Mouse (Mus musculus) embryo, embryonic 11.5 days (tissue): Measurements from ENCODE around the gene Tmem186.

Source experiments
- DNase-seq: peaks from one replicate; pipeline ENCODE4 v3.0.0-alpha.2; 2012; ENCODE audit warnings: low read depth, low spot score

Gene Tmem186

DNA sequence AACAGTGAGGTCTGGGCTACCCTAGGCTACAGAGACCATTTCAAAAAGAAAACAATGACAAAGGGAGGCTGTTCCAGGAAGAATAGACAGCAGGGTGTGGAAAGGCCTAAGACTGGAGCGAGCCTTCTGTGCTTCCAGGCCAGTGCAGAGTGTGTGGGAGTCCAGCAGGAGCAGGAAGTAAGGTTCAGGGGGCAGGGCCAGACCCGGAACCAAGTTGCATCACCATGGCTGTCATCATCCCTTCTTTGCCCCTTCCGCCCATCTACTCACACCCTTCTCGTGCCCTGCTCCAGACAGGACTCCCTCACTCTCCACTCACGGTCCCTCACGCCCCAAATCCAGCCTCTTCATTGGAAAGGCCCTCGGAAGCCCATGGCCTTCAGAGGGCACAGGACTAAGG lies 29.7 kb upstream of the Tmem186 start:
- no peak for DNase-seq

DNA sequence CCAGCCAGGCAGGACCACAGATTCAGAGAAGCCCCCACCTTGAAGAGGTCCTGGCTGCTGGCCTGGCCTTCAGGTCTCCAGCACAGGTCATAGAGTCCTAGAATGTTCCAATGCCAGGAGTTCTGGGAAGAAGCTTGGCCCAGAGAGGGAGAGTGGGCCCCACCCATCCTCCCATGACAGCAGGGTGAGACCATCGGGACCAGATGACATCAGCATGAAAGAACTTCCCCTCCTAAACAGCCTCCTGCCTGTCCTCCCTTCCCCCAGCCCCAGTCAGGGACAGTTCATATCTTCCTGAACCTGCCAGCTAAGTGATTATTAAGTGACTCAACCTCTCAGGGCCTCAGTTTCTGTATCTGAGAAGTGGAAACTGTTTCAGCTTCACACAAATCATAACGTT lies 28.9 kb upstream of the Tmem186 start:
- DNase-seq = no peak

DNA sequence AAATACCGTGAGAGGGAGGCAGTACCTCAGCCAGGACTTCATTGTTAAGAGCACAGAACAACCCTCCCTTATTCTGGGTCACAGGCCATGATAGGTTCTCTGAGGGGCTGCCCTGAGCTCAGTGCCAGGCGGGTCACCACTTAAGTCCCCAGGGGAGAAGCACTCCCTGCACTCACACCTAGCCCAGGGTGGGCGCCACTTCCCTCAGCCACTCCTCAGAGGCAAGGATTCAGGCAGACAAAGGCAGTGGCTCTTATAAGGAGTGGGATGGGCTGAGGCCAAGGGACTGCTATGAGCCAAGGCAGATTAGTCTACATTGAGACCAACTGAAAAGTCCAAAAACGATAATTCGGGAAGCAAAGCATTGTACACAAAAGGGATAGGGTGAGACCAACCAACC lies 27.9 kb upstream of the Tmem186 start:
- DNase-seq = no peak

DNA sequence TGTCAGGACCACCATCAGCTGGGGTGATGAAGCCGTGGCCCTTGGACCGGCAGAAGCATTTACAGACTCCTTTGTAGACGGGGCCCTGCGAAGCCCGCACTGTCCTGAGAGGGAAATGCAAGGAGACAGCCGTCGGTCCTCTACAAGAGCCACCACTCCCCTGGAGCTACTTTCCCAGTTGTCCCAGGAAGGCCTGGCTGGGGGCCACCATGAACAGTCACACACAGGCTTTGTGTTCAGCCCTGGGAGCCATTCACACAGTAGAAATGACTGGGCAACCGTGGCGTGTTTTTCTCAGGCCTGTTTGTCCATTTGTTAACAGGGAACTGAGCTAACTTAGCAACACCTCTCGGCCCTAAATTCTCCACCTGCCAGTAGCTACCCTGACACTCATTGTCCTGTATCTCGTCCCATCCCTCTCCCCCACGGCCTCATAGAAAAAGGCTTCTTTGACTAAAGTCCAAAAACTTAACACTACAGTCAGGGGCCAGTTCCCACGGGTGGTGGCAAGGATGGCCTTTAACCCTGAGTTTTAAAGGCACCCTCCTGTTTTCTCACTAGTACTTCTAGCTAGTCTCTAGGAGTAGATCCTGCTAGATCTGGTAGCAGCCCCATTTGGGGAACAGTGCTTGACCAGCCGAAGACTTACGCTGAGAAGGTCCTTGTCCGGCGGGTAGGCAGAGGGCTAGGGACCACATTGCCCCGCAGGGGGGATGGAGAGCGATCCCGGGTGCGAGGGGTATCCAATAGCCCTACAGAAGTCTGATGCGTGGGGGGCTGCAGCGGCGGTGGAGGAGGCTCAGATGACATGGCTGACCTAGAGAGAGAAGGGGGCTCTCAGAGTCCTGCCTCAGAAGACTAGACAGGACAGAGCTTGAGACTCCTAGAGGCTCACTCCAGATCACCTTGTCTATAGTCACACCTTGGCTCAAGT lies 26.4 kb upstream of the Tmem186 start:
- DNase-seq = no peak

DNA sequence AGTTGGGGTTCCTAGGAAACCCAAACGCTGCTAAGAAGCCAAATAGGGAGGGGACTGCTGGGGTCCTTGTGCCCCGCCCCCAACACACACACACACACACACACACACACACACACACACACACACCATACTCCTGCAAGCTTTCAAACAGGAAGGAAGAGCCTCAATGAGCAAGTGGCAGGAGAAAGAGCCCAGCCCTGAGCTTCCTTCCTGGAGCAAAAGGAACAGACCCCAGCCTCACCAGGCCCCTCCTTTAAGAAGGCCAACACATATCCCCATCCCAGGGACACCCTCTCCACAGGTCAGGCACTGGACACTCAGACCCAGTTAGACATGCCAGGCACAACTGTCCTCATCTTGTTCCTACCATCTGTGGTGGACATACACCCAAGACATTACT lies 25.5 kb upstream of the Tmem186 start:
- no peak for DNase-seq

DNA sequence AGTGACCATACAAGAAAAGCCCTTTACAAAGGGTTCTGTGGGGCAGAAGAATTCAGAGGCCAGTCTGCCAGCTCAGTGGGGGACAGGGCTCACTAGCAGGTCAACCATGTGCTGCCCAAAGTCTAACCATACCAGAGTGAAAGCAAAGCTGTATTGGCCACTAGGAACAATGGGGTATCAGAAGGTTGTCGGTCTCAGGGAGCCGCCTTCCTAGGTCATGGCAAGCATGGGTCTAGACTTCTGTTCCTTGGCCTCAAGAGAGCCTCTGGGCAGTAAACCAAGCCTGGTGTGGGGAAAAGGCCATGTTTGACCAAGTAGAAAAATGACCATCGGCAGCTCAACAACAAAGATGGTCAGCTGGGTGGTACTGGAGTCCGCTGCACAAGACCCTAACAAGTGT lies 21.3 kb upstream of the Tmem186 start:
- DNase-seq = no peak

DNA sequence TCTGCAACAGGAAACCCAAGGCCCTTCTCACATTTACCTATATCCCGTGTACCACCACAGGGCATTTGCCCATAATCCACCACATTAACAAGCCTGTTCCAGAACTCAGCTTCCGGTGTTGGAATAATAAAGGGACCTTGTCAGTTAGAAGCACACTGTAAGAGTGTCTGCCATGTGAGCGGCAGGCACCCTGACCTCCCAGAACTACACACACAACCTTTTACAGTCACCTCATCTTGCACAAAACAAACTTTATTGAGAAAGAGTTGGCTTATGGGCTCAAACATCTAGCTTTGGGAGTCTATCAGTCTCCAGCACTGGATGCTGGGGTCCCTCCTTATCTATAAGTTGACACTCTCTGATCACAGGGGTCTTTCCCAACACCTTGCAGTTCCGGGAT lies 20.8 kb upstream of the Tmem186 start:
- DNase-seq = no peak

DNA sequence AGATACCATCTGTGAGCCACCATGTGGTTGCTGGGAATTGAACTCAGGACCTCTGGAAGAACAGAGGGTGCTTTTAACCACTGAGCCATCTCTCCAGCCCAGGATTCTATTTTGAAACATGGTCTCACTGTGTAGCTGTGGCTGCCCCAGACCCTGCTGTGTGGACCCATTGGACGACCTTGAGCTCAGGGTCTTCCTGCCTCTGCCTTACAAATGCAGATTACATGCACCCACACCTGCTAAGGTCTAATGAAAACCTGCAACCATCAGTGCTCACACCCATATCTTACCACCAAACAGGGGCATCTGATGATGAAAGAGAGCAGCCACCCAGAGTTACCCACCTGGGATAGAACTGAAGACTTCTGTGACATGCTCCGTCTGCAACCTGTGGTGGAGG lies 18.7 kb upstream of the Tmem186 start:
- DNase-seq = no peak

DNA sequence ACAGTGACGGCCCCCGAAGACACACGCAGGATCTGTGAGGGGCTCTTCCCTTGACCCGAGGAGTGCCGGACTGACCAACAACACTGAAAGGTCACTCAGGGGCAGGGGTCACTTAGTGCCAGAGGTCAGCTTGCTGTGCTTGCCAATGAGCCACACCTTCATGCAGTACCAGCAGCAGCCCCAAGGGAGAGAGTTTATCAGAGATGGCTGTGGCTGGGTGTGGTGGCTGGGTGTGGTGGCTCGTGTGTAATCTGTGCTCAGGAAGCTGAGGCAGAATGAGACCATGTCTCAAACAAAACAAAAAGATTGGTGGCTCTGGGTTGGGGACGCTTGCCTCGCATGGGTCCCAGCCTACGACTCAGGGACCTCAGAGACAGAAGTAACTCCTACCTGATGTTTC lies 18.1 kb upstream of the Tmem186 start:
- DNase-seq = no peak

DNA sequence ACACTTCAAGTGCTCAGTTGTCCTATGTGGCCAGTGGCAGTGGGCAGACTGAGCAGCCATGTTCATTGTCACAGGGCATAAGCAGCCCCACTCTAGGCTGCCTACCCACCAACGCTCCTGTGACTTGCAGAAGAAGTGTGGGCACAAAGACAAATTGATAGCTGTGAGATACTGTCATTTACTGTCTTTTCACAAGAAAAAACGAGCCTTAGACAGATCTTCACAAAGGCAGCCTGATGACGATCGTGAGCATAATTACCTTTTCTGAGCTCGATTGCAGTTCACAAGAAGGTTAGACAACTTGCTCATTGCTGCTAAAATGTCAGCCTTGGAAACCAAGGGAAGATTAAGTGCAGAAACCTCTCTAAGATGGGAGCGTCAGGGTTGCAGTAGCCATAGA lies 17.6 kb upstream of the Tmem186 start:
- no peak for DNase-seq

DNA sequence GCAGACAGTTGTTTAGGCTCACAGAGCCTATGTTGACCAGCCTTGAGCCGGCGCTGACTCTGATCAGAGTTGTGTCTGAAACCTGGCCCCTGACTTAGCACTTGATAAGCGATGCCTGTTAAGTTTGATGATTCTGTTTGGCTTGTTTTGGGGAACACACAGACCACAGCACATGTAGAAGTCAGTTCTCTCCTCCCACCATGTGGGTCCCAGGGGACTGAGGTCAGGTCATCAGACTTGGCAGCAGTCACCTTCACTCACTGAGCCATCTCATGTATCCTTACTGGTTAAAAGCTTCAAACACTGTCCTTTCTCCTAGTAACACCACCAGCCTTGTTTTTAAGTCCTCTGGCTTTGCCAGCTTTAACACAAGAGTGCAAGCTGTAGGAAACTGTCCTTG lies 12.5 kb upstream of the Tmem186 start:
- DNase-seq = no peak

DNA sequence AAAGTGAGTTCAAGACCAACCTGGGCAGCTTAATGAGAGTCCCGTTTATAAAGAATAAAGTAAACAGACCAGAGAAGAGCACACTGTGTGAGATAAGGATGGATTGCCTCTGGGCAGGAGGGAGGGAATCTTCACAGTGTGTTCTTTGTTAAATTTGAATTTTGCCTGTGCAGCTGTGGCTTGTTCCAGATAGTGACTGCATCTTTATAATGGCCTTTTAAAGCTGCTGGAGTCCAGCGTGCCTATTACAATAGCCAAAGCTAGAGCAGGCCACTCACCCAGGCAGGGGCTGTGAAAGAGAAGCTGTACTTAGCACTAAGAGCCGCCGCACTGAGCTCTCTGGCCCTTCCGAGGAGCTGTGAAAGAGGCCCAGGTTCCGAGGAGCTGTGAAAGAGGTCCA lies 8.0 kb upstream of the Tmem186 start:
- DNase-seq = no peak

DNA sequence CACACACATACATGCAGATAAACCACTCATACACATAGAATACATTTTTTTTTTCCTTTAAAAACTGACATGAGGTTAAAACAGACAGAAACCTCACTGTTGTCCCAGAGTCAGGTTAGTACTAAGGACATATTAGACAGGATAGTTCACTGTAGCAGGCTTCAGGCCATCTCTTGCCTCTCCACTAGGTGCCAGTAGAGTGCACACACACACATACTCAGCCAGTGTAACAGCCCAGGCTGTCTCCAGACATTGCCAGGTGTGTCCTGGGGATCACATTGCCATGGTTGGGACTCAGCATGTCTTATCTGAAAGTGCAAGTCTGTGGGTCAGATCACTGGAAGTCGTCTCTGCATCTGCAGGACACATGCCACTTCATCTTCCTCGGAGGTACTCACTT lies 6.3 kb upstream of the Tmem186 start:
- no peak for DNase-seq

DNA sequence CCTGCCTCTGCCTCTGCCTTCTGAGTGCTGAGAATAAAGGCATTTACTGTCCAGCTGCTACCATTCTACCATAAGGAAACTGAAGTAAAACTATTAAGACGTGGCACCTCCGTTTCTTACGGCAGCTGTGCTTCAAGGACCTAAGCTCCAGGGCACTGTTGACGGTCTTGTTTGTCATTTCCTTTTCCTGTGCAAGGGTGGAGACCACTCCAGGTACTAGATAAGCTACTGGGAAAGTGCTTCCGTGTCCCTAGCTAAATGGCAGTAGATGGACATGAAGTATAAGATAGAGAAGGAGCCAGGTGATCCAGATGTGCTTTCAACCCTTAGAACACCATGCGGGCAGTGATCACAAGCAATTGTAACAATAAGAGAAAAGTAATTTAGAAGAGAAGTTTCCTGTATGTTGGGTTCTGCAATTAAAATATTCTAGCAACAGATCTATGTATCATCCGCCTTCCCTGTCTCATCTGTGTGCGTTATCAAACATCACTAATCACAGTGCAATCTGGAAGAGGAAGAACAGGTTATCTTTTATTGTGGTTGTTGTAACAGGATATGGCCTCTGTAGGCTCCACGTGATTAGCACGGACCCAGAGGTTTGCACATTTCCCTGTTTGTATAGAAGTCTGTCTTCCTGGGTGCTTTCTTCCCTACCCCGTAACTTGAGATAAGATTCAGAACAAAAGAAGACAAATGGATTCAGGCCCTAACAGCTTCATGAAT lies 2.1 kb upstream of the Tmem186 start:
- no peak for DNase-seq

DNA sequence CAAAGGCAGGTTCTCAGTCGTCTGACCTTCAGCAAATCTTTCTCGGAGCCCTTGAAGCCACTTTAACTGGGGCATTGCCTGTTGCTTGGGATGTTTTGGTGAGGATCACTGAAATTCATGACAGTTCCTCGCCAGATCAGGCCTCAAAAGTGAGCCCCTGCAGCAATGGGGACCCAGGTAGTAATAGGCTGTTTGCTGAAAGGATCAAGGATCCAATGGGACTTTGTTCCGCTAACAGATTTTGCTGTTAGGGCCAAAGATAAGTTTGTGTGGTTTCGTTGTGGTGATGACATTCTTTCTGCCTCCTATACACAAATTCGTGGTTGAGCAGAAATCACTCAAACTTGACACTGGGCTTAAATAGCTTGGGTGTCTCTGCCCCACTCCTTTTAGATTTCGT lies 619 bp upstream of the Tmem186 start:
- no peak for DNase-seq

DNA sequence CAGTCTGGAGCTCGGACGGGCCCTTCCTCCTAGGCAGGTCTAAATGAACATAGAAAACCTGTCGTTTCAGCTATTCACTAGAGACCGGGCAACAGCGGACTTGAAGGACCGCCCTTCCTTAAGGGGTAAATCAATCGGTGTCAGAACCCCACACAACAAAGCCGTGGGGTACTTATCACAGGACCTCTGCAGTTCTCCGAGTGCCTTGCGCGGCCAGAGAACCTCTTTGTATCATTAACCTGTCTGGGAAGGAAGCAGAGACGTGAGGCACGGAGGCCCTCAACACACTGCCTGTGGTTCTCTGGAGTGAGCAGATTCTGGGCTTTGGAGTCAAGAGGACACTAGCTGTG lies 670 bp downstream of the Tmem186 start:
- no peak for DNase-seq

DNA sequence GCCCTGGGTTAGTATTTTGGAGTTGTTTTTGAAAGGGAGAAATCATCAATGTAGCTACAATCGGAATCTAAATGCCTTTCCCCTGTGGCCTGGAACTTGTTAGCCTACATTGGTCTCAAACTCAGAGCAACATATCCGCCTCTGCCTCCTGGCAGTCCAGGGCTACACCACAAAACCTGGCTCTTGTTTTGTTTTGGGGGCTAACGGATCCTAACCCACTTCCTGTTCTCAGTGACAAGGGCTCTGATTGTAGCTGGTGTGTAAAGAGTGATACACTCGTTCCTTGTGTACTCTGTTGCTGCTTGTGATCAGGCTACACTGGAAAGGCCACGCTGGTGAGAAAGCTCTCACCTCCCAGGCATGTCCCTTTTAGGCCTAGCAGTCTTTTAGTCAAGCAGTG lies 6.1 kb downstream of the Tmem186 start:
- no peak for DNase-seq

DNA sequence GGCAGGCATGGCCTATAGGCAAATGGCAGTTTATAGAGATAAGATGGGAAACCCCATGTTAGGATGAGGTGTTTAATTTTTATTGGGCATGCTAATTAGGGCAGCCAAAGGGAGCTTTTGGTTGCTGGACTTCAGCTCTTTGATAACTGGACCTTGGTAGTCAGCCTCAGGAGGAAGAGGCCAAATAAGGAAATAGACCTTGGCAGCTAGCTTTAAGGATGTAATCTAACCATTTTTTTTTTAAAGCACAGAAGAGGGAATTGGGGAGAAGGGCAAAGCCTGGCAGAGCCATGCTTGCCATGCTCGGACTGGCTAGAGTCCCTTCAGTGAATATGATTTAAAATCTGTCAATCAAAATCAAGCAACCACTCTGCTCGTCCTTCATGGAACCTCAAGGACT lies 7.1 kb downstream of the Tmem186 start:
- no peak for DNase-seq

DNA sequence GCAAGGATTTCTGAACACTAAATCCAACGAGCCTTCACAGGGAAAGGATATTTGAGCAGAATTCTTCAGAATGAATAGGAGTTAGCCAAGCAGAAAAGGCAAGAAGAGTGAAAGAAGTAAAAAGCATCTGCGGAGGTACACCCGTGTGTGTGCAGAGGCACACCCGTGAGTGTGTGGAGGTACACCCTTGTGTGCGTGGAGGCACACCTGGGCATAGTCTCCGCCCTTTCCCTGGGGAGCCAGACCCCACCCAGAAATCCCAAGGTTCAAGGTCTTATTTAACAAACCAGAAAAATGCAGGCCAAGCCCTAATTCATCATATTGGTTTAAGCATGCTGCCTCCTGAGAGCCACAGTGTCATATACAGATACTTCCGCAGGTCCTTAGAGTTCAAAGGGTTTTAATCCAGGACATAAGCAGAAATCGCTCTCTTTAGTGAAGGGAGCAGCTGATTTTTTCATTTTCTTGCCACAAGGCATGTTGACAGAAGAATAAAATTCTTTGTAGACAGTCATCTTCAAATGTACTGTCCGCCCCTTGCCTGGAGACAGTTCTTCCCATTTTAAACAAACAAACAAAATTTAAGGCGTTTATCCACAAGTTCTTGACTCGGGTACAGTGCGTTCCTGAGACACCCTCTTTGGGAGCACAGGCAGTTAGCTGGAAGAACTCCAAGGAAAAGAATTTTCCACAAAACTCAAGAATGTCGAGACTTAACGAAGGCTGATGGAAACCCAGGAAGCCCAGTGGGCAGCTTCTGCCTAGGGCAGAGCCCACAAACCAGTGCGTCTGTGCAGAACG lies 17.0 kb downstream of the Tmem186 start:
- DNase-seq = no peak

DNA sequence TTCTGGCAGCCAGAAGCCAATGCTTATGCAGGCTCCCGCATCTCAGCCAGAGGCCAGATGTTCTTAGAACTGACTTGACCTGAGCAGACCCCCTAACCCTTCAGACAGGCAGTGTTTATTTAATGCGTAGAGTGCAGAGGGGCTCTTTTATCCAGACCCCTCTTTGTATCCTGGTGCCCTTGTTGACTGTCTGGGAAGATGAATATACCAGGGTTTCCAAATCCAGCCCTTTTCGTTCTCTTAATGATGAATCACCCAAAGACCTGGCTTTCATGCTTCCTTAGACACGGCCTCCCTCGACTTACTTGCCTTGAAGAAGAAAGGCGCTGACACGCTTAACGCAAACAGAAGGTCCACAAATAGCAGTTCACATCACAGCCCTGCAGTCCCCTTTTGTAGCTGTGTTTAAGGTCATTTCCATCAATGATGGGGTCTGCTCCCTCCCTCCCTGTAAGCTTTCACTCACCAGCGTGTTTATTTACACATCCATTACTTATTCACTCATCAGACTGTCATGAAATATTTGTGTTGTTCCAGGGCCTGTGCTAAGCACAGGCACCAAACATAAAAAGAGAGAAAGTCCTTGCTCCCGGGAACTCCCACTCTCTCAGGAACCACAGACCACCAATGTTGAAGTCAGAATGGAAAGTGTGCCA lies 17.7 kb downstream of the Tmem186 start:
- DNase-seq = no peak

DNA sequence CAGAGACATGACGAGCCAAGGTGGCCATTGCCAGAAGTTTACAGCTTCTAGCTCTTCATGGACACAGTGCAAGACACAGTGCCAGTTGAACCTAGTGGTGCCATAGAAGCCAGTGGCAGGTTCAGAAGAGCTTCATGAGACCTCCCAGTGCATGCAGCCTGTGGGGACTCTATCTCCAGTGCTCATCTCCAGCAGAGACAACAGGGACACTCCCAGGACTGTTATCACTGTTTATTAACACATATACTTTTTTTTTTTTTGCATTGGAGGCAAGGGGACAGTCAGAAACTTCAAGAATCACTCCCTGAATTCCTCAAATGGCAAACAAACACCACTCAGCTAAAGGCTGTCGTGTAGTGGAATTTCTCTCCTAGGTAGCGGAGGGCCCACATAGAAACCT lies 24.1 kb downstream of the Tmem186 start:
- DNase-seq = no peak

DNA sequence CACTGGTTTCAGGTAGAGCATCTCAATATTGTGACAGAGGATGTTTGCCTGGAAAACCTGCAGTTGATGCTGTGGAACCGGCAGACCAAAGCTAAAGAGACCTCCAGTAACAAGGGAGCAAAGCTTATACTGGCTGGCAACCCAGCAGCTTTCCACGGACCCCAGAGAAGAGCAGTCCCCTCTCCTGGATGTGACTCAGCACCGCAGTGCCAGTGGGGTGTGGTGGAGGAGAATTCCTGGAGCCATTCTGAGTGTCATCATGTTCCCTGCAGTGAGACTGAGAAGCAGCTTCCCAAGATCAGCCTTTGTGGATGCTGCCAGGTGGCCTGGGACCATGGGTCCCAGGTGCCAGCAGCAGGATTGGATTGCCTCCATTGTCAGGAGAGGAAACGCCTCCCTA lies 24.5 kb downstream of the Tmem186 start:
- DNase-seq = no peak
